Mouse (Mus musculus) embryonic facial prominence, embryonic 11.5 days (tissue): ENCODE measurements around the gene 1700028J19Rik. TPM values are rescaled to one million over a fixed set of nuclear protein-coding genes. Genes with fewer than 3 reads are reported as not detected.

Experiments
- ATAC-seq: fragments of 200-750 bp; cut with Nextera tagmentation; replicated peaks from 2 replicates; pipeline ENCODE4 v1.8.0; 2017; ENCODE audit warnings: low read depth; ENCODE audit not compliant: insufficient number of reproducible peaks, low FRiP score, low TSS enrichment
- DNase-seq: peaks from one replicate; pipeline ENCODE4 v3.0.0-alpha.2; 2015; ENCODE audit warnings: low spot score
- H3K27ac ChIP-seq: fragments of 300-500 bp; sonication (generic); replicated peaks from 2 replicates; pipeline ENCODE4 v1.5.1; 2014; ENCODE audit warnings: mild to moderate bottlenecking, low read depth, low read length, control low read depth
- H3K27me3 ChIP-seq: fragments of 300-500 bp; sonication (generic); 2 replicates; pipeline ENCODE4 v1.6.1; 2014; ENCODE audit warnings: mild to moderate bottlenecking, low read length, moderate library complexity, mixed read lengths; ENCODE audit not compliant: control insufficient read depth, insufficient read depth
- H3K36me3 ChIP-seq: fragments of 300-500 bp; sonication (generic); replicated peaks from 2 replicates; pipeline ENCODE4 v1.6.1; 2014; ENCODE audit warnings: low read depth, mild to moderate bottlenecking, low read length, moderate library complexity, mixed read lengths; ENCODE audit not compliant: control insufficient read depth, insufficient read depth
- H3K4me1 ChIP-seq: fragments of 300-500 bp; sonication (generic); 2 replicates; pipeline ENCODE4 v1.6.1; 2014; ENCODE audit warnings: low read length, mixed read lengths; ENCODE audit not compliant: control insufficient read depth, insufficient read depth
- H3K4me2 ChIP-seq: fragments of 300-500 bp; sonication (generic); 2 replicates; pipeline ENCODE4 v1.6.1; 2014; ENCODE audit warnings: low read depth, mild to moderate bottlenecking, control low read depth, low read length, moderate library complexity
- H3K4me3 ChIP-seq: fragments of 300-500 bp; sonication (generic); 2 replicates; pipeline ENCODE4 v1.5.1; 2014; ENCODE audit warnings: low read depth, low read length, control low read depth
- H3K9ac ChIP-seq: fragments of 300-500 bp; sonication (generic); replicated peaks from 2 replicates; pipeline ENCODE4 v1.6.1; 2014; ENCODE audit warnings: mild to moderate bottlenecking, control low read depth, low read length
- H3K9me3 ChIP-seq: fragments of 300-500 bp; sonication (generic); replicated peaks from 2 replicates; pipeline ENCODE4 v1.6.1; 2016; ENCODE audit warnings: mild to moderate bottlenecking, low read length, inconsistent platforms, mixed read lengths; ENCODE audit not compliant: control insufficient read depth
- WGBS: fragments of 180-500 bp; shearing (Covaris S2); extraction: QIAGEN DNeasy Blood & Tissue Kit; methylation state at CpG from one replicate; pipeline ENCODE4 v1.1.7; 2014; 5-methylcytosine and 5-hydroxymethylcytosine counted together
- polyA plus RNA-seq: library from polyadenylated mRNA; unstranded; fragments of >200 nt; fragmentation: Nextera tagmentation; extraction: Ambion mirVana; gene quantifications from 2 replicates; pipeline ENCODE4 v1.2.1, GENCODE M21; 2014

The 1700028J19Rik gene
- polyA plus RNA-seq, 1 experiment from 2014 or later = 1.00 TPM

DNA sequence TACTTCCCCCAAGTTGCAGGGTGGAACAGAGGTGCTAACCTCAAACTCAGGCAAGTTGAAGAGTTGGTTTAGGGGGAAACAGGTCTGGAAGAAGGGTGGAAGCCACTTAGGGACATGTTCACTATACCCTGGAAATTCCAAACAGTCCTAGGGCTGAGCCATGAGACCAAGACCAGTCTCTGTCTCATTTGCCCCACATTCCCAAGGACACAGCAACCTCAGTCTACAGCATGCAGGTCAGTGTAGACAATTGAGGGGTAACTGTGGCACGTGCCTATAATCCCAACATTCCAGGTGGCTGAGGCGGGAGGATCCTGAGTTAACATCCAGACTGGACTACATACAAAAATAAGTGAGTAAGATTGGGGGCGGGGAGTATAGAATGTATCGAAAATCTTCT is 2.8 kb upstream of the 1700028J19Rik start:
- no peak overlapping the region for H3K9ac ChIP-seq
- DNase-seq = no peak
- H3K4me1 ChIP-seq = no peaks in the 10 kb centered on the region
- WGBS = 93% methylated on average over 4 of the region's 4 CpGs
- no peak overlapping the region for H3K4me2 ChIP-seq
- peaks cover 9% of the 10 kb centered on the region for H3K36me3 ChIP-seq
- no peaks in the 10 kb centered on the region for H3K9me3 ChIP-seq
- H3K4me3 ChIP-seq = no peak overlapping the region
- H3K27ac ChIP-seq = no peak overlapping the region
- ATAC-seq = no peak
- H3K27me3 ChIP-seq = no peaks in the 10 kb centered on the region

DNA sequence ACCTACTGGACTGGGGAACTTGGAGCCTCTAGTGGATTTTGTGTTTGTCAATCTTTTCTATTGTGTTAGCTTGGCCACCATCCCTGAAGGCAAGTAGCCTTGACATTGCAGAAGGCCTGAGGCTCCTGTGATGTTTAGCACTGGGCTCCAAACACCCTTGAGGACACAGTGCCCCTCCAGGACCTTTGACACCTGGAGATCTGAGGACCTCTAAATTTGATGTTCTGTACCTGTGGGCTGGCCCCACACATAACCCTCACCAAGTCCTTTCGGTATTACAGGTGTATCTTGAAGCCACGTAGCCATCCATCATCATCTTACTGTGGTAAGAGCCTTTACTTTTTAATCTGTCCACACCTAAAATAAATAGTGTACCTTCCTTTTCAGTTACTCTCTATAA is 1.5 kb upstream of the 1700028J19Rik start:
- Histone ChIP-seq H3K9me3 (no peaks in the 10 kb centered on the region), H3K36me3 (peaks cover 9% of the 10 kb centered on the region), H3K4me3 (peak overlapping the region; percentile 95), H3K4me2 (peak overlapping the region; percentile 54), H3K27ac (no peak overlapping the region), H3K4me1 (no peaks in the 10 kb centered on the region), H3K27me3 (no peaks in the 10 kb centered on the region), H3K9ac (no peak overlapping the region)
- 91% methylated on average over 2 of the region's 2 CpGs for WGBS
- DNase-seq = no peak
- ATAC-seq = no peak

DNA sequence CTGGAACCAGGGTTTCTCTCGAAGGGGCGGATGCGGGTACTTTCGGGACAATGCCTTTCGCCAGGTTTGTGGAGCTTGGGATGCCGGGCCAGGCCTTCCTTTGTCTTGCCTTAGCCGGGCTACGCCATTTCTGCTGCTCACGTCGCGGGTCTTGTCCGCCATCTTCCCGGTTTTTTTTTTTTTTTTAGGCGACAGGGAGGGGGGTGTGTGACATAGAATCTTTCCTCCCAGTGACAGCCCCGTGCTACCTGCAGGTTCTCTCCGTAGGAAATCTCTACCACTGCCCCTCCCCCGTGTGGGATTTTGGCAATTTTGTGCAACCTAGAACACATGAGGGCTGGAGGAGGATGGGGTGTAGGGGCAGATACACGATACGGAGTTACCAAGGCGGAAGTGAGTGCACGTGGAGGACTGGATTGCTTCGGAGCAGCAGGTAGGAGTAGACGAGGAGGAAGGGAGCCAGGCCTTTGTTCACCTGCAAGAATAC is 532 bp upstream of the 1700028J19Rik start:
- Histone ChIP-seq H3K27ac (peak overlapping the region; percentile 84), H3K9me3 (no peaks in the 10 kb centered on the region), H3K4me3 (peak overlapping the region; percentile 95), H3K36me3 (peaks cover 9% of the 10 kb centered on the region), H3K4me1 (no peaks in the 10 kb centered on the region), H3K4me2 (peak overlapping the region; percentile 54), H3K9ac (peak overlapping the region; percentile 92), H3K27me3 (no peaks in the 10 kb centered on the region)
- under 1% methylated on average over 23 of the region's 23 CpGs for WGBS
- peak; percentile 26 for ATAC-seq
- peak; percentile 63 for DNase-seq

DNA sequence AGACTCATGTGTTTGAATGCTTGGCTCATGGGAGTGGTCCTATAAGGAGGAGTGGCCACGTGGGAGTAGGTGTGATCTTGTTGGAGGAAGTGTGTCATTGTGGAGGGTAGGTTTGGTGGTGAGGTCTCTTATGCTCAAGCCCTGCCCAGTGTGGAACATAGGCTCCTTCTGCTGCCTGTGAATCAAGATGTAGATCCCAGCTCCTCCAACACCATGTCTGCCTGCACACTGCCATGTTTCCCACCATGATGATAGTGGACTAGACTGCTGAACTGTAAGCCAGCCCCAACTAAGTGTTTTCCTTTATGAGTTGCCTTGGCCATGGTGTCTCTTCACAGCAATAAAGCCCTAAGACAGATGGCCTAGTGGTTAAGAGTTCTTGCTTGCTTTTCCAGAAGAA is 2.4 kb downstream of the 1700028J19Rik start:
- no peaks in the 10 kb centered on the region for H3K27me3 ChIP-seq
- no peak overlapping the region for H3K27ac ChIP-seq
- H3K4me3 ChIP-seq = no peak overlapping the region
- DNase-seq = no peak
- H3K36me3 ChIP-seq = peaks cover under 1% of the 10 kb centered on the region
- WGBS = 70% methylated on average over 1 of the region's 1 CpGs
- no peak overlapping the region for H3K9ac ChIP-seq
- no peaks in the 10 kb centered on the region for H3K9me3 ChIP-seq
- no peak overlapping the region for H3K4me2 ChIP-seq
- H3K4me1 ChIP-seq = no peaks in the 10 kb centered on the region
- no peak for ATAC-seq

DNA sequence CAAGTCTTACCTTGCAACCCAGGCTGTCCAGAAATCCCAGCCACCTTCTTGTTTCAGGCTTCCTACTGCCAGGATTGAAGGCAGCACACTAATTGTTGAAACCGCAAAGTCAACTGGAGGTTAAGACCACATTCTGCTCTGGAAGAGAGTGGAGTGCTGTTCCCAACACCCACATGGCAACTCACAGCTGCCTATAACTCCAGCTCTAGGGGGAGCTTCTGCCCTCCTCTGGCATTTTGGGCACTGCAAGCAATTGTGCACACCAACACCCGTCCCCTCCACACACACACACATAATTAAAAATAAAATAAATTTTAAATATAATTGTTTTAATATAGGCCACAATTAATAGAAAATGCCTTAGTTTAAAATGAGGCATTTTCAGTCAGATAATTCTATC is 5.3 kb downstream of the 1700028J19Rik start:
- Histone ChIP-seq H3K27me3 (no peaks in the 10 kb centered on the region), H3K4me1 (no peaks in the 10 kb centered on the region), H3K36me3 (no peaks in the 10 kb centered on the region), H3K9me3 (no peaks in the 10 kb centered on the region), H3K27ac (no peak overlapping the region), H3K9ac (no peak overlapping the region), H3K4me3 (no peak overlapping the region), H3K4me2 (no peak overlapping the region)
- ATAC-seq = no peak
- 58% methylated on average over 2 of the region's 2 CpGs for WGBS
- no peak for DNase-seq

DNA sequence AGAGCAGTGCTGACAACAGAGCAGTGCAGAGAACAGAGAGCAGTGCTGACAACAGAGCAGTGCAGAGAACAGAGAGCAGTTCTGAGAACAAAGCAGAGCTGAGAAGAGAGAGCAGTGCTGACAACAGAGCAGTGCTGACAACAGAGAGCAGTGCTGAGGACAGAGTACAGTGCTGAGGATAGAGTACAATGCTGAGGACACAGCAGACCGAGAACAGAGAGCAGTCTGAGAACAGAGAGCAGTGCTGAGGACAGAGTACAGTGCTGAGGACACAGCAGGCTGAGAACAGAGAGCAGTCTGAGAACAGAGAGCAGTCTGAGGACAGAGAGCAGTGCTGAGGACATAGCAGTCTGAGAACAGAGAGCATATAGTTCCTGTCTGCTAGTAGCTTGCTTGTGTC is 5.8 kb downstream of the 1700028J19Rik start:
- no peak overlapping the region for H3K4me3 ChIP-seq
- DNase-seq (no peak), ATAC-seq (no peak)
- H3K36me3 ChIP-seq = no peaks in the 10 kb centered on the region
- H3K9ac ChIP-seq = no peak overlapping the region
- H3K27me3 ChIP-seq = no peaks in the 10 kb centered on the region
- H3K27ac ChIP-seq = no peak overlapping the region
- no peak overlapping the region for H3K4me2 ChIP-seq
- H3K9me3 ChIP-seq = no peaks in the 10 kb centered on the region
- H3K4me1 ChIP-seq = no peaks in the 10 kb centered on the region
- WGBS = 71% methylated on average over 1 of the region's 1 CpGs

DNA sequence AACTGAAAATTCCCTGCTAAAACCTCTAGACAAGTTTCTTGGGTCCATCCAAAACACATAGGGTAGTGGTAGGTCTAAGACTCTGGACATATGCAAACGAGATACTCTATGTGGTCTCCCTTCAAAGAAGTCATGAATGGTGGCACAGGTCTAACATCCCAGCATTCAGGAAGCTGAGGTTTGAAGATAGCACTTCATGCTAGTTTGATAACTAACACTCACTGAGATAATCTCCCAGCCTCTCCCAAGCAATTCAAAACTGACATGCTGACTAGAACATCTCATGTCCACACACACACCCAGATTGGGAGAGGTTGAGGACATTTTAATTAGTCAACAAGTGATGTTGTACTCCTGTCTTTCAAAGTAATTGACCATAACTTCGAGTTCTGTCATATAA is 6.6 kb downstream of the 1700028J19Rik start:
- Histone ChIP-seq H3K4me1 (no peaks in the 10 kb centered on the region), H3K27ac (no peak overlapping the region), H3K9ac (no peak overlapping the region), H3K9me3 (no peaks in the 10 kb centered on the region), H3K4me2 (no peak overlapping the region), H3K4me3 (no peak overlapping the region), H3K36me3 (no peaks in the 10 kb centered on the region), H3K27me3 (no peaks in the 10 kb centered on the region)
- DNase-seq = no peak
- ATAC-seq = no peak
- WGBS = 50% methylated on average over 2 of the region's 2 CpGs

DNA sequence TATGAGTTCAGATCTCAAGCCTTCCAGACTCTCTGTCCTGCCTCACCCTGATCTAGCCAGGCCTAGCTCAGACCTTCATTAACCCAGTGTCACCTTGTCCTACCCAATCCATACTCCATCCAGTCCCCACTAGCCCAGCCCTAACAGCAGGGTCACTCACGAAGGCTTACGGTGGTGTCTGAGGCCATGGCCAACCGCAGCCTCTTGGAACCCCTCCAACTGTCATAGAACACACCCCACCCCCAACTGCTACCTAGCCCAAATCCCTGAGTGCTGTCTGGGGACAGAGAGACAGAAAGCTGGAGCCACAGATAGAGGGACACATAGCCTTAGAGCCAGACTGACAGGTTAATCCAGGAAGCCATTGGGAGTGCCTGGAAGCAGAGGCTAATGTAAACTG is 10.6 kb downstream of the 1700028J19Rik start, which contains the start of gene Gm36864:
Gene Gm36864 (plus strand): TSS at position 269 of the 400 bp plus-strand sequence.
- Histone ChIP-seq H3K27ac (no peak within 1 kb of the TSS), H3K4me2 (no peak within 1 kb of the TSS), H3K4me1 (no peaks in the 10 kb centered on the region), H3K9me3 (no peaks in the 10 kb centered on the region), H3K27me3 (no peaks in the 10 kb centered on the region), H3K4me3 (no peak within 1 kb of the TSS), H3K36me3 (no peaks in the 10 kb centered on the region), H3K9ac (no peak within 1 kb of the TSS)
- 89% methylated on average over 3 of the region's 3 CpGs for WGBS
- ATAC-seq (no peak), DNase-seq (no peak)
